Mouse (Mus musculus): ENCODE measurements around the gene Tnrc6b. TPM values are rescaled to one million over a fixed set of nuclear protein-coding genes. Genes with fewer than 3 reads are reported as not detected.

Tnrc6b gene
- 100 to 1,000 TPM in 3 of 4 experiments, 10 to 100 TPM in 1; 93.3 to 145 (median 128) TPM for total RNA-seq (2022)

DNA sequence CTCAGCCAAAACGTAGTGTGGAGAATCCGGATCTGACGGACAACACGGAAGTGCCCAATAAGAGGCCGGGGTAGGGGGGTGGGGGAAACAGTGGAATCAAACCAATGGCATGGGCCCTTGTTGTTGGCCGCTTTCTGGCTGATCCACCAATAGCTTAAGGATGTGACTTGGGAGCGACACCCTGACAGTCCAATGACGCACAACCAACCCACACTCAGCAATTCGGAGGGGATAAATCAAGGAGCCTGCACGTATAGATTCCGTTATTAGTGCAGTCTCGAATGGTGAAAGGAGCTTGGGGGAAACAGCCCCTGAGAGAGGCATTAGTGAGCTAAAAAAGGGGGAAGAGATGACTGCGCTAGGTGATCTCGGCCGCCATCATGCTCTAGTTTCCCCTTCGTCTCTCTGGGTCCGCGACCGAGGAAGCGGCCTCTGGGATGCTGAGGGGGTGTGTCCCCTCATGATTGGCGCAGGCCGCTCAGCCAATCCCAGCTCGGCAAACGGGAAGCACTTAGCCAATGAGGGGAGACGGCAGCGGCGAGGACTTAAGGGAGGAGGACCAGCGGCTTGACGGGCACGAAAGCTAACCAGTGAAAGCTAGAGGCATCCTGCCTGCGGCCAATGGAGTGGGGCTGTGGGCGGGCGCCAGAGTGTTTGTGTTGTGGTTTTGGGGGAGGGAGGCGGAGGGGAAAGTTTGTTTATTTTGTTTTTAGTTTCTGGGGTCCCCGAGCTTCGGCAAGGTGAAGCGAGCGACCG, at the start of gene Tnrc6b:
Gene Tnrc6b (plus strand): TSS at position 706 of the 756 bp plus-strand sequence.
- DNase-seq (ENCODE audit: low spot score in 2 of 2), result peak; percentile 99

DNA sequence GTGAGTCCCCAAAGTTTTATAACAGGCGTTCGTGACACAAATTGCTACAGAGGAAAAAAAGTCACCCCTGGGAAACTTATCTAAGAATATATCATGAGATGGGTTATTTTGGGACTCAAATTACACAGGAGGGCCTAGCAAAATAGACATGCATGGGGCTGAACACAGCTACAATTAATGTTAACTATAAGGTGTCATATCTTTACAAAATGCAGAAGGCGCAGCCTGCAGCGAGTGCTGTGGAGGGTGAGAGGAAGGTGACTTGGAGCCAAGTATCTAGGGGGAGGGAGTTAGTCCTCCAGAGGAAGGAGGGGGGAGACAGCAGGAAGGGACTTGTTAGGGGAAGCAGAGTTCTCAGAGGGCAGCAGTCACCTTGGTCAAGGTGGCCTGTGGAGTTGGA, 46.7 kb upstream of the Tnrc6b start:
- no peak for DNase-seq (ENCODE audit: low spot score in 2 of 2)

DNA sequence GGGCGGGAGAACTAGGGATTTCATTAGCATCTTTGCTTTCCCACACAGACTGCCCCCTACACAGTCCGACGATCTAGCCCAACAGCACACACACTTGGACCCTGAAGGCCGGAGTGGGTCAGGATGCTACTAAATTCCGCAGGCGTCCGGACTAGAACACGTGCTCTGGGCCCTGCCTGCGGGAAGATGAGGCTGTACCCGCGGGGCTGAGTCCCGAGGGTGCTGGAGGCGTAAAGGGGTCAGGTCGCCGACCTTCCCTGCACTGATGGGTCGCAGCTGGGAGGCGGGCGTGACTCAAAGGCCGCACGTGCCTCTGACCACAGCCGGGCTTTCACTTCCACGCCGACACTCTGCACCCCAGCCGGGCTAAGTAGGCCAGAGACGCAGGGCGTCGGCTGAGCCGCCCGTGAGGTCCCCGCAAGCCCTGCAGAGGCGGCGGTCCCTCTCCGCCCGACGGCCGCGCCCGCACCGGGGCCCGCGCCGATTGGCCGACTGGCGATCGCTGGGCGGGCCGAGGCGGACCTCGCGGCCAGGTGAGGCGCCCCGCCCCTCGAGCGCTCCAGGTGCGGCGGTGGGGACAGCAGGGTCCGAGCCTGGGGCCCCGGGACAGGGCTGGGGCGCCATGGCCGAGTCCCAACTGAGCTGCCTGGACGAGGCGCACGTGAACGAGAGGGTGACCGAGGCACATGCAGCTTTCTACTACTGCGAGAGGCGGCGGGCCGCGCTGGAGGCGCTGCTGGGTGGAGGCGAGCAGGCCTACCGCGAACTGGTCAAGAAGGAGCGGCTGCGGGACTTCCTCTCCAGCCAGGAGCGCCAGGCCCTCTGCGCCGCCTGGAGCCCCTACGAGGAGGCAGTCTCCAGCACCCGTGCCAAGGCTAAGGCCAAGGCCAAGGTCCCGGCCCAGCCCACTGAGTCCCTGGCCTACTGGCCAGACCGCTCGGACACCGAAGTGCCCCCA, 39.5 kb upstream of the Tnrc6b start, which contains the start of gene Fam83f:
Gene Fam83f (plus strand): TSS at position 553 of the 958 bp plus-strand sequence.
- no peak for DNase-seq (ENCODE audit: low spot score in 2 of 2)

DNA sequence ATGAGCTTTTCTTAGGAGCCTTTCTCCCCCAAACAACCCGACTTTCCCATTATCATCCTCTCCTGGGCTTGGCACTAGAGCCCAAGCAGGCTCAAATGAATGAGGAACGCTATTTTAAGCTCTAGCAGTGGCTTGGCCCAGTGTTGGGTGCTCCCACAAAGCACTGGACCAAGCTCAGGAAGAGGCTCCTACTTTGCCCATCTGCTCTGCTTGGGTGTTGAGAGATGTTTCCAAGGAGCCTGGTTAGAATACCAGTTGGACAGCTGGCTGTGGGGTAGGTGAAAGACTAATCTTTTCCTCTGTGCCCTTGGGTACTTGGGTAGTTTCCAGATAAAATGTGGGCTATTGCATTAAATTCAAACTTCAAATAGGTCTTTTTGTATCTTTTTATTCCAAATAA, 38.3 kb upstream of the Tnrc6b start:
- no peak for DNase-seq (ENCODE audit: low spot score in 2 of 2)

DNA sequence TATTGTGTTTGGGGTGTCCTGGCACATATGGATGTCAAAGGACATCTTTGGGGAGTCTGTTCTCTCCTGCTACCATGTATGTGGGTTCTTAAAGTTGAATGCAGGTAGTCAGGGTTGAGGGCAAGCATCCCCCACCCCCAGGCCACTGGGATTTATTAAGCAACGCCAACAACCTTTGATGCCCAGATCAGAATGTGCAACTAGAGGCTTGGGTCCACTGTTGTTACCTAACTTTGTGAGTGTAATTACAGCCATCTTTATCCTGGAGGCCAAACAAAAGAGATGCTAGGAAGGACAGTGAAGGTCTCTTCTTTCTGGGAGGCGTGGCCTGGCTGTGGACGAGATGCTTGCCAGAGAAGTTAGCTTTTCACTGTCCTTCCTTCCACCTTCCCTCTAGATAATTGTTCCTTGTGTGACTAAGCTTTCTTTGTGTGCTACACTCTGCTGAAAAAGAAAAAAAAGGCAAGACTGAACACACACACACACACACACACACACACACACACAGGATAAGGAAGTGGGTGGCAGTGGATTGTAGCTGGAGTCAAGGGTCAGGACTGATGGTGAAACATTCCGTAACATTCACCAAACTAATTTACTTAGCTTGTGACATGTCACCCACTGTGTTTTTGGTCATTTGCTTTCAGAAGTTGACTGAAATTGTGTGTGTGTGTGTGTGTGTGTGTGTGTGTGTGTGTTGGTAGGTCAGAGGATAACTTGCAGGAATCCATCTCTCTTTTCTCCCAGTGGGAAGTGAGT, 37.6 kb upstream of the Tnrc6b start:
- no peak for DNase-seq (ENCODE audit: low spot score in 2 of 2)

DNA sequence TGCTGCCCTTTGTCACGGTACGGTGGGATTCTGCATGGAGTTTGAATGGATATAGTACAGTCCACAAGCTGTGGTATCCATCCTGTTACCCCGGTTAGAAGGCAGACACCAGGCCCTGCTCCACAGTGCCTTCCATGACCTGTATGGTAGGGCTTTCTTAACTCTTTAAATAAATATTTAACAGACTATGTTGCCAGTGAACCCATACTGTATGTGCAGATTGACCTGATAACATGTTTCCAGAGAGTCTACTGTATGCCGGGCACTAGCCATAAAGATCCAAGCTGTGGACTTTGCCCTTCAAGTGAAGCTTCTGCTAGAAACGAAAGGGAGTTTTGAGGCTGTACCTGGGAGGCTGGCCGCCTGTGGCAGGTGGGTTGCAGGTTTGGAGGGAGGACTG, 36.4 kb upstream of the Tnrc6b start:
- DNase-seq (ENCODE audit: low spot score in 2 of 2), result no peak

DNA sequence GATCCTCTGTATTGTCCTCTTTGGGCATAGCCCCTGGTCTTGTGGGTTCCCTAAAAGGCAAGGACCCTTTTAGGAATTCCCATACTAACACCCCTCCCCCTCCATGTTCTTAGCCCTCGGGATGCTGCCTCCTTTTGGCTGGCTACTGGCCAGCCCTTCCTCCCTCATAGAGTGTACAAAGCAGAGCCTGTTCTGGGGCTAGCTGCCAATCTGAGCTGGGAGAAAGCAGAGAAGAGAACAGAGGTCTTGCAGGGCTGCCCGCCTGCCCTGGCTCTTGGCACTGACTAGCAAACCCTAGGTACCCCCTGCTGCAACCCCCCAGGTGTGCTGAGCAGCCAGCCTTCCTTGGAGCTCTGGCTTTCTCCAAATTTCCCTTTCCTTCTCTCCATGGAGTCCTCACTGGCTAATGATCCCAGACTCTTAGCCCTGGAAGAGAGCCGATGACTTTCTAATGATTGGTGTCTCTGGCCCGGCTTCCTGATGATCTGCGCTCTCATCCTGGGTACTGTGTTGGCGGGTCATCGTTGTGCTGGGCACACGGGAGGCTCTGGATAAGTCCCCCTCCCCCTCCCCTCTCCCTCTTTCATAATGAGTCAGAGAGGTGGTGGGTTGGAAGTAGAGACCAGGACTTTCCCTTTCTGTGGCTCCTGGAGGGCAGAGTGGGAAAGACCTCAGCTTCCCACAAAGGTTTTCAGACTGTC, 31.4 kb upstream of the Tnrc6b start:
- peak; percentile 46 to 67 for DNase-seq (ENCODE audit: low spot score in 2 of 2)

DNA sequence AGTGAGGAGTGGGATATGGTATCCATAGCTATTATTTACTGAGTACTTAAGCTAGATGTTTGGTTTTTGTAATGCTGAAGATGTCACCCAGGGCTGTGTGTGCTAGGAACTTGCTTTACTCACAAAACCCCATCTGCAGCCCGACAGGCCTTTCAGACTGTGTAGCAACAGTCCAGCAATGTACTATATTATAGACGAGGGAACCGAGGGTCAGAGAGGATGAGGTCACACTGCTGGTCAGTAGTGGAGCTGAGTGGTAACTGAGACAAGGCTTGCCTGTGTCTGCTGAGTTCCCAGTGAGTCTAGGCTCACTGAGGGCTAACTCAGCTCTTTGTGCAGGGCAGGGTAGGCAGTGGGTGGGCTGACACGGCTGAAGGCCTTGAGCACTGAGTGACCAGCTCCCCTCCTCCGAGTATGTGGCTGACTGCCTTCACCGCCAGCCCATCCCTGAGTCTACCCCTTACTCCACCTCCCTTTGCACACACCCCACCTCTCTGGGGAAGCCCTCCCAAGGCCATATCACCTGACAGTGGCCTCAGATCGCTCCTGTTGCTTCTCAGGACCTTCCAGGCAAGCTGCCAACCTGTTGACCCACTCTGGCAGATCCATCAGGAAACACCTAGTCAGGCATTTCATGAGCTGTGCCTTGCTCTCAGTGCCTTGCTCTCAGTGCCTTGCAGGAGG, 30.6 kb upstream of the Tnrc6b start:
- DNase-seq (ENCODE audit: low spot score in 2 of 2), result no peak

DNA sequence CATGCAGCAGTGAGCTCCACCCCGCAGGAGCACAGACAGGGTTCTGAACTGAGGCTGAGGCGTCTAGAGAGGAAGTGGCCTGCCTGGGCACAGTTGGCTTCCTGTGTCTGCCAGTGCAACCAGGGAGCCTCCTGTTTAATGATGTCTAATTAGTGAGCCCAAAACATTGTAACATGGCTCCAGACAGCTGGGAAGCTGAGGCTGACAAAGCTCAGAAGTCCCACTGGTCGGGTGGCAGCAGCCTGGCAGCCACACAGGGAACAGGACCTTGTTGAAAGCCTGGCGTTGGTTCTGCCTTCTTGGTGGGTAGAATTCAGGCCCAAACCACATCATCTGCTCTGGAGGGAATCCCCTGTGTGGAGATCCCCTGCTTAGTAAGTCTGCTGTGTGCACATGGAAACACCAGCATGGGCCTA, 29.6 kb upstream of the Tnrc6b start:
- no peak for DNase-seq (ENCODE audit: low spot score in 2 of 2)

DNA sequence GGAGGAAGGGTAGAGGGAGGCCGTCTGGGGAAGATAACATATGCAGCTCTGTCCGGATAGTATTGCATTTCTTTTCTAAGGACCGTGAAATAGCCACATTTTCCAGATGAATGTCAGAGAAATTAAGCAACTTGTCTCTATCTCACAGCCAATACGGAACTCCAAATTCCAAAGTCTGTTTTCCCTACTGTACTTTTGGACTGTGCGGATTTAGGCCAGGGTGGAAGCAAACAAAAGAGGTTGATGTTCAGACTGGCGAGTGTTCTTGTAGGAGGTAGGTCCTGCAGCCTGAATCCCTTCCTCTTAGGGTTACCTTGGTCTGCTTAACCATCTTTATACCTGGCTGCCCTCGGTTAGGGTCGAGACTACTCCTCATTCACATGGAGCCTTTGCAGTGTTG, 28.8 kb upstream of the Tnrc6b start:
- DNase-seq (ENCODE audit: low spot score in 2 of 2), result no peak

DNA sequence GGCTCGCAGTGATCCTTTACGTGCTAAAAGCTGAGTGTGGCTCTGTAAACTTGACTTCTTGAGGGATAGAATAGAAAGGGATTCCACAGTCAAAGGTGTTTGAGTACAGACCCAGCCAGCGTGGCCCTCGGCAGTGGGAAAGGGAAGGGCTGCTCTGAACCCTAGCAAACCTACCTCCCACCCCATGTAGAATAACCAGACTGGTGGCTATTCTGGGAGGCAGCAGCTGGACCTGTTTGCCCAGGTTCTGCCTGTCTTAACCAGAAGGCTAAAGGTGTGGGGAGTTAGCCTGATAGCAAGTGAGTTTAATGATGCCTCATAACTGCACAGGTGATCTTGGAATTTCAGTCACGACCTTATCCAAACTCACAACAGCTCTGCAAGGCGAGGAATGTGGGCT, 28.0 kb upstream of the Tnrc6b start:
- no peak for DNase-seq (ENCODE audit: low spot score in 2 of 2)

DNA sequence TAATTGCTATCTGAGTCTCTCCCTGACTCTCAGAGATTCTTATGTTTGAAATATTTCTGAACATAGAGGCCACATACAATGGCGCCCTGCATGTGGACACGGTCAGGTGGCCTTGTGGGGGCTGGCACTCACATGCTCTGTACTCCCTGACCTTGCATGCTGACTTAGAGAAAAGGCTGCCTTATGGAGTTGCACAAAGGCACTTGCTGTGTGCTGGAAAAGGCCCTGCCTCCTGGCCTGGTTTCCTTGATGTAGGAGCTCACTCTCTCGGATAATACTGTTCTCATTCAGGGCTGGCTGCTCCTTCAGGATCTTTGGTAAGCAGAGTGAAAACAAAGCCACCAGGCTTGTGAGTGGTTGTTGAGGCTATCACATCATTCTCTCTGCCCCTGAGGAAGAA, 27.1 kb upstream of the Tnrc6b start:
- no peak for DNase-seq (ENCODE audit: low spot score in 2 of 2)

DNA sequence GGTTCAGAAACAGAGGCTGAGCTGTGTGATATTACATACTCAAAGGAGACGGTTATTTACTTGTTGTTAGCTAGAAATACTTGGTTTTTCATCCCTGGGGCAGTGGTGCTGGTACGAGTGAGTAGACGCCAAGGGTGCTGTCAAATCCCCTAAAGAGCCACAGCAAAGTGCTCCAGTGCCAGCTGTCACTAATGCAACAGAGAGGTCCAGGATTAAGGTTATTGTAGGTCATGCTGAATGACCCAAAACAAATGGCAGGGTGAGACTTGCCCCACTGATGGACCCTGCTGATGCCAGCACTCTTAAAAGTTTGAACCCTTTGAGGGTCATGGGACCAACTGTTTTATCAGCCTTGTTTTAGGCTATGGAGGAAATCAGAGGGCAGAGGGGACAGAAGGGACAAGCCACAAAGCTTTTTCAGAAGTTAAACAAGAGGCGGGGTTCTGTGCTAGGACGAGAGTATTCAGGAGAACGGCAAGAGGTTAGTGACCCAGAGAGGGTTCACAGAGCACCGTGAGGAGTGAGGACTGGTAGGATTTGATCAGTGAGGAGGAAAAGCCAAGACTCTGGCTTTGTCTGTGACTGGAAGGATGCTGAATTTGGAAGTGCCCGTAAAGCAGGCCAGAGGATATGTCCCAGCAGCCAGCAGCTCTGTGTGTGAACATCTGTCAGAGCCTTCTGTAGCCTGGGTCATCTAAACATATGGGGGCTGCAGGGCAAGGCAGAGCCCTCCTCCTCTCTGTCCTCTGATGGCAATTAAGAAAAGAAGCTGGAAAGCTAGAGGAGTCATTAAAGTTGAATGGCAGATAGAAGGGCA, 26.1 kb upstream of the Tnrc6b start:
- no peak for DNase-seq (ENCODE audit: low spot score in 2 of 2)

DNA sequence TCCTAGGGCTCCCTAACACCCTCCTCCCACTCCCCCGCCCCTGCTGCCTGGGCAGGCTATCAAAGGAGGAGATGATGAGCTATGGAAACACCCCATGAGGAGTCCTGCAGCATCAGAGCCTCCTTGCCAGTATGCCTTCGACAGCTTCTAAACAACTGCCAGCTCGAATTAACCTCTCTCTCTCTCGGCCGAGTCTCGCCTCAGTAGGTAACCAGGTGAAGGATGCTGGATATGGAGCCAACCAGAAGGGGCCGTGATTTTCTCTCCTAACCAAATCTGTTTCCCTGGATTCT, 25.6 kb upstream of the Tnrc6b start:
- DNase-seq (ENCODE audit: low spot score in 2 of 2), result no peak

DNA sequence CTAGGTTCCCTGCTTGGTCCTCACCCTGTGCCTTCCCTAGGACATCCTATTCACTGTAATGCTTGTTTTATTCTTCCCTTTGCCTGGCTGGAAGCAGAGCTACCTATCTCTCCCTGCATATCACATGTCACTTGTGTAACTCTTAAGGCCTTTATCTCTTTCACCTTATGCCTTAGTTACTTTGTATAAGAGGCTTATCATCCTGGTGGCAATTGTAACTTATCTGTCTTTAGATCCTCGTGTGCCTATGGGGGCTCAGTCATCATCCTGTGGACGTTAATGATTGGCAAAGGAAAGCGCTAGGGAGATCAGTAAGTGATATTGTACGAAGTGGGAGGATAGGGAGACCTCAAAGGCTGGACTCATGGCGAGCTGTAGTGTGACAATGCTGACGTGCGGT, 22.6 kb upstream of the Tnrc6b start:
- no peak for DNase-seq (ENCODE audit: low spot score in 2 of 2)

DNA sequence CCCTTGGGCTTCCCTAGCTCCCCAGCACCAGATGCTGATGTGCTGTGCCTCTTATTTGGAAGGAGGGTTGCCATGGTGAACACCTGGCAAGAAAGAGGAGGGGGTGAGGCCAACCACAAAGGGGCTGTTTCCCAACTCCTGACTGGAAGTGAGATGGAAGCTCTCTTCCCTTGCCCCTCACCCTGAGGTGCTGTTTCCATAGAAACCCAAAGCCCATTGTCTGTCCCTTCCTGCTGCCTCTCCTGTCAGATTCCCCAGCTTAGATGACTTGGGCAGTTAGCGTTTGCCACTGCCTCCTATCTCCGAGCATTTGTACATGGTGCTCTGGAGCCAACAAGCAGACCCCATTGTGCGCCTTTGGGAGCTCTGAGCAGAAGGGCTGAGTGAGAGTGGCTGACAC, 17.6 kb upstream of the Tnrc6b start:
- DNase-seq (ENCODE audit: low spot score in 2 of 2), result no peak

DNA sequence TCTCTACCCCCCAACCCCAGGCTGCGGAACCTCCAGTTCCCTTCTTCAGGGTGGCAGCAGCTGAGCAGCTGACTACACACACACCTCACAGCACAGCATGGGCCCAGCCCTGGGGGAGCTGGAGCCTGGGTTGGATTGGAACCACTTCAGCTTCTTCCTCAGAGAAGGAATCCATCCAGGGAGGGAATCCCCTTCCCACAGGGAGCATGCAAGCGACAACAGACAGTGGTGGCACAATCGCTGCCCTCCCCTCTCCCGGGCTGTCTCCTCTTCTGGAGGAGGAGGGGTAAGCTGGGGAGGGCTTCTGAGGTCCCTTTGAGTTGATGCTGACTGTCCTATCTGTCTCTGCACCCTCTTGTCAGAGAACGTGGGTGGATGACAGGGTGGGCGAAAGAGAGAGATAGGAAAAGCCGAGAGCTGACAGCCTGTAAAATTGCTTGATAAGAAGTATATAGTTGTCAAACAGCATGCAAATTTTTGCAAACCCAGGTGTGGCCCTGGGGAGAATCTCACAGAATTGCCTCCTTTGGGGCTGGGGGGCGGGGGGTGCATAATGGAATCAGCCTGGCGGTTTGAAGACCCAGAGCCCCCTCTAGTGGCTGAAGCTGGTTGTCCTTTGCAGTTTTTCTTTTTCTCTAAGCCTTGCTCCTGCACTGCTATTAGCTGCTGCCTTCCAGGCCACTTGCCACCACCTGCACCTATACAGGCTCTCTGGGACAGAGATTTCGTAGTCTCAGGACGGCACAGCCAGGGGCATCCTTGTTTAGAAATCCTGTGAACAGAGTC, 16.8 kb upstream of the Tnrc6b start:
- DNase-seq (ENCODE audit: low spot score in 2 of 2), result peak in 1 of 2 experiments; percentile 78

DNA sequence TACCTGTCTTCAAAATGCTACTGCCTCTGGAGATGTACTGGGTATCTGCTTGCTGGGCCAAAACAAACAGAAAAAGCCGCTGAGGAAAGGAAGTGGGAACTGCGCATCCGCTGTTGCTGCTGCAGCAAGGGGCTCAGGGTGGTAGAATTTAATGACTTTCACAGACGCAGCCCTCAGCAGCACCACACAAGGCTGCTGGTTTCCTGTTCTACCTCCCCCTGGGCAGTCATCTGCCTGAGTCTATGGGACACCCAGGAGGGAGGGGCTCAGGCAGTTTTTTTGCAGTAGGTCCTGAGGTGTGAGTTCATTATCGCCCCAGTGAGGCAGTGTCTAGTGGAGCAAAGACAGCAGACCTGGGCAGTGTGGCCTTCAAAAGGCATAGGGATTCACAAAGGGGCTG, 13.5 kb upstream of the Tnrc6b start:
- no peak for DNase-seq (ENCODE audit: low spot score in 2 of 2)

Data from layer of hippocampus, adult 8-10 months (tissue).